Mouse (Mus musculus): ENCODE measurements around the gene Tm4sf5. TPM values are rescaled to one million over a fixed set of nuclear protein-coding genes. Genes with fewer than 3 reads are reported as not detected.
"Not testable (repeated sequence)": the region's sequence is repeated elsewhere in the genome, so short reads cannot be mapped to it uniquely, and the experiment has no call there.

Gene Tm4sf5
- polyA plus RNA-seq, 1 experiment from 2014 or later: not detected

DNA sequence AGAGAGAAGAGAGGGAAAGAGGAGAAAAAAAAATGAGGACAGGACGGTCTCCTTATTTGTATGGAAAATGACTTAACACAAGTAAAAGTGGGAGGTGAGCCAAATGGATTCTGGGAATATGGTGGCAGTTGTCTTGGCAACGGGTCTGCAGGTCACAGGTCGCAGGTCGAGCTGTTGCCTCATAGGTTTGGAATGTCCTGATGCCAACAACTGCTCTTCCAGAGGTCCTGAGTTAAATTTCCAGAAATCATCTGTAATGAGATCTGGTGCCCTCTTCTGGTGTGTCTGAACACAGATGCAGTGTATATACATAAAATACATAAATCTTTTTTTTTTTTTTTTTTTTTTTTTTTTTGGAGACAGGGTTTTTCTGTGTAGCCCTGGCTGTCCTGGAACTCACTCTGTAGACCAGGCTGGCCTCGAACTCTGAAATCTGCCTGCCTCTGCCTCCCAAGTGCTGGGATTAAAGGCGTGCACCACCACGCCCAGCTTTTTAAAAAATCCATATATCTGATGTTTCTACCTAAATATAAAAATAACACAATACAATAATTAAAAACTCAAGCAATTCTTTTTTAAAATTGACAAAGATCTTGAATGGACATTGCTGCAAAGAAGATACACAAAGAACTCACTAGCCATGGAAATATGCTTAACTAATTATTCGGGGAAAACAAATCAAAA, 18.4 kb downstream of the Tm4sf5 start:
- not testable (repeated sequence) for H3K27ac ChIP-seq (replicated peaks; ENCODE audit: low read depth, low read length); DNase-seq (ENCODE audit: low spot score)
- 83% methylated on average over 8 of the region's 8 CpGs for WGBS

DNA sequence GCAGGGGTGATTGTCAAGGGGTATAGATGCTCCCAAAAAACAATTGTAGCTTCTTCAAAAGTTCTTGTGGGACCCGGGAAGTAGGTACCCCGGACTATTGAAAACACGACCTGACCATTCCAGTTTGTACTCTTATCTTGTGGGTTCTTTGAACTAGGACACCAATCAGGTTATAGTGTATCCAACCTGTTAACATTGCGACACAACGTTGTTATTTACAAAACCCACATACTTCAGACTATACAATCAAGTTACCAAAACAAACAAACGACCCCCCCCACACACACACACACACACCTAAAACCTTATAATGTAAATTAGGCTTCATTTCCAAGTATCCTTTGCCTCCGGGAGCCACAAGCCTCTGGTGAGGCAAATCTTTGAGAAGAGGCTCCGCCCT, 19.7 kb downstream of the Tm4sf5 start:
- Histone ChIP-seq H3K9me3 (replicated peaks; ENCODE audit: control insufficient read depth, low read length) (no peaks in the 10 kb centered on the region), H3K27me3 (ENCODE audit: control insufficient read depth, insufficient read depth, low read length) (no peaks in the 10 kb centered on the region), H3K36me3 (replicated peaks; ENCODE audit: control insufficient read depth, insufficient read depth, low read depth, low read length) (no peaks in the 10 kb centered on the region; the same call in none of the 2 replicates), H3K4me3 (ENCODE audit: low read depth, low read length) (peak overlapping the region; percentile 79), H3K4me1 (ENCODE audit: control insufficient read depth, insufficient read depth, low read length) (no peaks in the 10 kb centered on the region), H3K27ac (replicated peaks; ENCODE audit: low read depth, low read length) (no peak overlapping the region), H3K9ac (replicated peaks; ENCODE audit: low read length) (no peak overlapping the region), H3K4me2 (ENCODE audit: low read depth, low read length) (peak overlapping the region; percentile 23)
- ATAC-seq (replicated peaks; ENCODE audit: insufficient number of reproducible peaks, low FRiP score, low TSS enrichment, low read depth) (peak; percentile 17), DNase-seq (ENCODE audit: low spot score) (no peak)
- WGBS: 7% methylated on average over 8 of the region's 8 CpGs

More for the DNA sequence above, 18.4 kb downstream of the Tm4sf5 start:
- not testable (repeated sequence) for H3K9ac ChIP-seq (replicated peaks; ENCODE audit: low read length); H3K27me3 ChIP-seq (ENCODE audit: control insufficient read depth, insufficient read depth, low read length); H3K4me2 ChIP-seq (ENCODE audit: low read depth, low read length); ATAC-seq (replicated peaks; ENCODE audit: insufficient number of reproducible peaks, low FRiP score, low TSS enrichment, low read depth); H3K4me1 ChIP-seq (ENCODE audit: control insufficient read depth, insufficient read depth, low read length); H3K9me3 ChIP-seq (replicated peaks; ENCODE audit: control insufficient read depth, low read length); H3K36me3 ChIP-seq (replicated peaks; ENCODE audit: control insufficient read depth, insufficient read depth, low read depth, low read length); H3K4me3 ChIP-seq (ENCODE audit: low read depth, low read length)

DNA sequence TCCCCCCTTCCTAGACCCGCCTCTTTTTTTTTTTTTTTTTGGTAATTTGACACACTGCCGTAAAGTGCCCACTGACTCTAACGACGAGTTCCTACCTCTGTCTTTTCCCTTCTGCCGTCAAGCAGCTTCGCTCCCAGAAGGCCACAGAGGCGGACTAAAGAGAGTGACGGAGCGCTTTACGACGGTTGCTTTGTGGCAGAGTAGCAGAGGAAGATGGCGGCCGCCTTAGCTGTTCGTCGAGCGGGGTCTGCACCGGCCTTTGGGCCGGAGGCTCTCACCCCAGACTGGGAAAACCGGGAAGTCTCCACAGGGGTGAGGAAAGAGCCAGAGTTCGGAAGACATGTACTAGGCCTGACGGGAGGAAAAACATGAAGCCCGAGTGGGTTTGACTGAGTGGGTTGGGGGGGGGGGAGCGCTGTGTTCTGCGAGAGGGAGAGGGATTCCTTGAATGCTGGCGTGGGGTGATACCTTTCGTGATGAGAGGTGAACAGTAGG, 20.2 kb downstream of the Tm4sf5 start, which contains the start of gene Psmb6:
Gene Psmb6 (plus strand): TSS at position 184 of the 495 bp plus-strand sequence.
- DNase-seq (ENCODE audit: low spot score) (peak; percentile 98), ATAC-seq (replicated peaks; ENCODE audit: insufficient number of reproducible peaks, low FRiP score, low TSS enrichment, low read depth) (peak; percentile 91)
- H3K27me3 ChIP-seq (ENCODE audit: control insufficient read depth, insufficient read depth, low read length): no peaks in the 10 kb centered on the region
- WGBS: 0% methylated on average over 25 of the region's 26 CpGs
- H3K9me3 ChIP-seq (replicated peaks; ENCODE audit: control insufficient read depth, low read length): no peaks in the 10 kb centered on the region
- no peak within 1 kb of the TSS for H3K27ac ChIP-seq (replicated peaks; ENCODE audit: low read depth, low read length)
- peak within 1 kb of the TSS; percentile 79 for H3K4me3 ChIP-seq (ENCODE audit: low read depth, low read length)
- H3K4me1 ChIP-seq (ENCODE audit: control insufficient read depth, insufficient read depth, low read length): no peaks in the 10 kb centered on the region
- no peaks in the 10 kb centered on the region; the same call in none of the 2 replicates for H3K36me3 ChIP-seq (replicated peaks; ENCODE audit: control insufficient read depth, insufficient read depth, low read depth, low read length)
- peak within 1 kb of the TSS; percentile 73 for H3K9ac ChIP-seq (replicated peaks; ENCODE audit: low read length)
- peak within 1 kb of the TSS; percentile 62 for H3K4me2 ChIP-seq (ENCODE audit: low read depth, low read length)

DNA sequence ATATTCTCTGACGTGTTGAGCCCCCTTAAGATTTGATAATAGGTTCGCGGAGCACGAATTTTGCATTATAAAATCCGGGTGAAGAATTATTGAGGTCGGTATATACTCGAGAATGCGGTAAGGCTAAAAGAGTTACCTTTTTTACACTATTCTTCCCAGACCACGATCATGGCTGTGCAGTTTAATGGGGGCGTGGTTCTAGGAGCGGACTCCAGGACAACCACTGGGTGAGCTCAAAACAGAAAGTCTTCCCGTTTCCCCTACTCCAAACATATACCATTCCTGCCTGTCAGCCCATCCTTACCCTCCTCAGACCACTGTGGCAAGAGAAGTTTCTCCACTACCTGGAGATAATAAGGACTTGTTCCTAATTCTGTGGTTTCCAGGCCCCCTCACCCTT, 20.7 kb downstream of the Tm4sf5 start:
- ATAC-seq (replicated peaks; ENCODE audit: insufficient number of reproducible peaks, low FRiP score, low TSS enrichment, low read depth) (no peak; the same call in 1 of the 2 replicates), DNase-seq (ENCODE audit: low spot score) (peak; percentile 36)
- peak overlapping the region; percentile 62 for H3K4me2 ChIP-seq (ENCODE audit: low read depth, low read length)
- H3K36me3 ChIP-seq (replicated peaks; ENCODE audit: control insufficient read depth, insufficient read depth, low read depth, low read length): no peaks in the 10 kb centered on the region; the same call in none of the 2 replicates
- H3K9ac ChIP-seq (replicated peaks; ENCODE audit: low read length): peak overlapping the region; percentile 73
- 2% methylated on average over 12 of the region's 12 CpGs for WGBS
- H3K9me3 ChIP-seq (replicated peaks; ENCODE audit: control insufficient read depth, low read length): no peaks in the 10 kb centered on the region
- H3K27ac ChIP-seq (replicated peaks; ENCODE audit: low read depth, low read length): no peak overlapping the region
- H3K4me3 ChIP-seq (ENCODE audit: low read depth, low read length): peak overlapping the region; percentile 79
- no peaks in the 10 kb centered on the region for H3K27me3 ChIP-seq (ENCODE audit: control insufficient read depth, insufficient read depth, low read length)
- H3K4me1 ChIP-seq (ENCODE audit: control insufficient read depth, insufficient read depth, low read length): no peaks in the 10 kb centered on the region

DNA sequence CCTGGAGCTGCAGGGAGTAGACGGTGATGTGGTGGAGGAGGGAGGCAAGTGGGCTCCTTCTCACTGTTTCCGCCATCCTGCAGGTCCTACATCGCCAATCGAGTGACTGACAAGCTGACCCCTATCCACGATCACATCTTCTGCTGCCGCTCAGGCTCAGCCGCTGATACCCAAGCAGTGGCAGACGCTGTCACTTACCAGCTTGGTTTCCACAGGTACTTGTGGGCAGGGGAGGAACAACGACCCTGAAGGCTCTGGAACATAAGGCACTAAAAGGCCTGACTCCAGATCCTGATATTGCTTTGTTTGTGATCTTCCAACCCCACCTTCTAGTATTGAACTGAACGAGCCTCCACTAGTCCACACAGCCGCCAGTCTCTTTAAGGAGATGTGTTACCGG, 21.2 kb downstream of the Tm4sf5 start:
- Histone ChIP-seq H3K4me2 (ENCODE audit: low read depth, low read length) (peak overlapping the region; percentile 62), H3K4me3 (ENCODE audit: low read depth, low read length) (peak overlapping the region; percentile 79), H3K27me3 (ENCODE audit: control insufficient read depth, insufficient read depth, low read length) (no peaks in the 10 kb centered on the region), H3K9me3 (replicated peaks; ENCODE audit: control insufficient read depth, low read length) (no peaks in the 10 kb centered on the region), H3K4me1 (ENCODE audit: control insufficient read depth, insufficient read depth, low read length) (no peaks in the 10 kb centered on the region), H3K27ac (replicated peaks; ENCODE audit: low read depth, low read length) (no peak overlapping the region), H3K9ac (replicated peaks; ENCODE audit: low read length) (peak overlapping the region; percentile 73), H3K36me3 (replicated peaks; ENCODE audit: control insufficient read depth, insufficient read depth, low read depth, low read length) (no peaks in the 10 kb centered on the region; the same call in none of the 2 replicates)
- no peak for ATAC-seq (replicated peaks; ENCODE audit: insufficient number of reproducible peaks, low FRiP score, low TSS enrichment, low read depth)
- WGBS: 87% methylated on average over 12 of the region's 12 CpGs
- no peak for DNase-seq (ENCODE audit: low spot score)

DNA sequence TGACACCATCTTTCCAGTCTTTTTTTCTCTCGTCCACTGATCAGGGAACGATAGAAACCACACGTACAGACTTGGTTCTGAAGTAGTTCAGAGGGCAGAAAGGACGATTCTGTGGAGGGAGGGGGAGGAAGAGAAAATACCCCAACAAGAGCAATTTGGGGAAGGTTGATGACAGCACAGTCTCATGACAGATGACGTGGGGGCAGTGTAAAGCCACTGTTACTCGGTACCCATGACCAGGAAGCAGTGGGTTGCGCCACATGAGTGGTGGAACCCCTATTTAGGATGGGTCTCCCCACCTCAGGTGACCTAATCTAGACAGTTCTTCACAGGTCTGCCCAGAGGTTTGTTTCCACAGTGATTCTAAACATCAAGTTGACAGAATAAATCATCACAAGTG, 23.6 kb downstream of the Tm4sf5 start:
- WGBS: 88% methylated on average over 7 of the region's 7 CpGs
- no peak overlapping the region for H3K4me3 ChIP-seq (ENCODE audit: low read depth, low read length)
- H3K9ac ChIP-seq (replicated peaks; ENCODE audit: low read length): no peak overlapping the region
- H3K27ac ChIP-seq (replicated peaks; ENCODE audit: low read depth, low read length): no peak overlapping the region
- H3K9me3 ChIP-seq (replicated peaks; ENCODE audit: control insufficient read depth, low read length): no peaks in the 10 kb centered on the region
- no peaks in the 10 kb centered on the region; the same call in none of the 2 replicates for H3K36me3 ChIP-seq (replicated peaks; ENCODE audit: control insufficient read depth, insufficient read depth, low read depth, low read length)
- H3K27me3 ChIP-seq (ENCODE audit: control insufficient read depth, insufficient read depth, low read length): no peaks in the 10 kb centered on the region
- no peak overlapping the region for H3K4me2 ChIP-seq (ENCODE audit: low read depth, low read length)
- ATAC-seq (replicated peaks; ENCODE audit: insufficient number of reproducible peaks, low FRiP score, low TSS enrichment, low read depth): no peak
- H3K4me1 ChIP-seq (ENCODE audit: control insufficient read depth, insufficient read depth, low read length): no peaks in the 10 kb centered on the region
- no peak for DNase-seq (ENCODE audit: low spot score)

DNA sequence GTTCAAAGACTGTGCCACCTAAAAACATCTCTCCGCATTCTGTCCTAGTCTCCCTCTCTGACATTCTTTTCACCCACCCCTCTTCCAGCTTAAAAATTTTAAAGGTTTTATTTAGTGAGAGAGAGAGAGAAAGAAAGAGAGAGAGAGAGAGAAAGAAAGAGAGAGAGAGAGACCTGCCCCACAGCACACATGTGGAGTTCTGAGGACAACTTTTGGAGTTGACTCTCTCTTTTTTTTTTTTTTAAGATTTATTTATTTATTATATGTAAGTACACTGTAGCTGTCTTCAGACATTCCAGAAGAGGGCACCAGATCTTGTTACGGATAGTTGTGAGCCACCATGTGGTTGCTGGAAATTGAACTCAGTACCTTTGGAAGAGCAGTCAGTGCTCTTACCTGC, 26.0 kb downstream of the Tm4sf5 start:
- ATAC-seq (replicated peaks; ENCODE audit: insufficient number of reproducible peaks, low FRiP score, low TSS enrichment, low read depth); DNase-seq (ENCODE audit: low spot score); H3K9me3 ChIP-seq (replicated peaks; ENCODE audit: control insufficient read depth, low read length); H3K4me2 ChIP-seq (ENCODE audit: low read depth, low read length); H3K9ac ChIP-seq (replicated peaks; ENCODE audit: low read length); H3K36me3 ChIP-seq (replicated peaks; ENCODE audit: control insufficient read depth, insufficient read depth, low read depth, low read length); H3K27ac ChIP-seq (replicated peaks; ENCODE audit: low read depth, low read length); H3K4me1 ChIP-seq (ENCODE audit: control insufficient read depth, insufficient read depth, low read length); H3K27me3 ChIP-seq (ENCODE audit: control insufficient read depth, insufficient read depth, low read length); H3K4me3 ChIP-seq (ENCODE audit: low read depth, low read length): not testable (repeated sequence)
- 72% methylated on average over 2 of the region's 2 CpGs for WGBS

DNA sequence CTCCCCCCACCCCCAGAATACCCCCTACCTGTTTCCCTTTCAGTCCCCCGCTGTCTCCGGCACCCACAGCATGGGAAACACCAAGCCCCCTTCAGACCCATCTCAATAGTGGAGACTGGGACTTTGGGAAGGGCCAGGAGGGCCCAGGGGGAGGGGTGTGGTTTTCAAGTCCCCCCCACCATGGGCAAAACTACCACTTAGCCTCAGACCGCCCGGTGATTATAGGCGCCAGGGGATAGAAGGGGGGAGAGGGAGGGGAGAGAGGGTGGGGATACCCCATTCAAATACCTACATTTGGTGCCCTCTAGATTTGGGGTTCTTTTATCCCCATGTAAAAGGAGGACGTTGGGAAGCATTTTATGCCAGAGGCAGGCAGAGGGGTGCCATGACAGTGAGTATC, 27.8 kb downstream of the Tm4sf5 start, which contains the start of gene Gm40193:
Gene Gm40193 (minus strand): TSS at position 101 of the 400 bp plus-strand sequence.
- no peak within 1 kb of the TSS; the same call in 1 of the 2 replicates for H3K27ac ChIP-seq (replicated peaks; ENCODE audit: low read depth, low read length)
- no peaks in the 10 kb centered on the region for H3K4me1 ChIP-seq (ENCODE audit: control insufficient read depth, insufficient read depth, low read length)
- no peak within 1 kb of the TSS for H3K4me2 ChIP-seq (ENCODE audit: low read depth, low read length)
- no peak within 1 kb of the TSS for H3K9ac ChIP-seq (replicated peaks; ENCODE audit: low read length)
- no peak within 1 kb of the TSS for H3K4me3 ChIP-seq (ENCODE audit: low read depth, low read length)
- DNase-seq (ENCODE audit: low spot score) (no peak), ATAC-seq (replicated peaks; ENCODE audit: insufficient number of reproducible peaks, low FRiP score, low TSS enrichment, low read depth) (no peak)
- H3K36me3 ChIP-seq (replicated peaks; ENCODE audit: control insufficient read depth, insufficient read depth, low read depth, low read length): no peaks in the 10 kb centered on the region
- H3K27me3 ChIP-seq (ENCODE audit: control insufficient read depth, insufficient read depth, low read length): no peaks in the 10 kb centered on the region
- WGBS: 79% methylated on average over 6 of the region's 6 CpGs
- no peaks in the 10 kb centered on the region for H3K9me3 ChIP-seq (replicated peaks; ENCODE audit: control insufficient read depth, low read length)

All from embryonic facial prominence, embryonic 11.5 days (tissue).